Mouse (Mus musculus) hindbrain, embryonic 14.5 days (tissue): ENCODE measurements around the gene Mst1r. TPM values are rescaled to one million over a fixed set of nuclear protein-coding genes. Genes with fewer than 3 reads are reported as not detected.

Source experiments
- ATAC-seq: fragments of 200-750 bp; cut with Nextera tagmentation; 2 replicates; pipeline ENCODE4 v1.8.0; 2017; ENCODE audit warnings: moderate number of reproducible peaks, mild to moderate bottlenecking, moderate TSS enrichment, moderate library complexity; ENCODE audit not compliant: low FRiP score
- DNase-seq: peaks from one replicate; pipeline ENCODE4 v3.0.0-alpha.2; 2015; ENCODE audit warnings: low spot score
- H3K27ac ChIP-seq: fragments of 300-500 bp; sonication (generic); 2 replicates; pipeline ENCODE4 v1.5.1; 2014; ENCODE audit warnings: mild to moderate bottlenecking, moderate library complexity
- H3K27me3 ChIP-seq: fragments of 300-500 bp; sonication (generic); 2 replicates; pipeline ENCODE4 v1.6.1; 2014; ENCODE audit warnings: mild to moderate bottlenecking, low read length, mixed read lengths; ENCODE audit not compliant: control insufficient read depth, insufficient read depth
- H3K36me3 ChIP-seq: fragments of 300-500 bp; sonication (generic); replicated peaks from 2 replicates; pipeline ENCODE4 v1.6.1; 2014; ENCODE audit not compliant: control insufficient read depth, insufficient read depth
- H3K4me1 ChIP-seq: fragments of 300-500 bp; sonication (generic); replicated peaks from 2 replicates; pipeline ENCODE4 v1.6.1; 2014; ENCODE audit warnings: antibody characterized with exemption, low read length, mixed read lengths; ENCODE audit not compliant: control insufficient read depth, insufficient read depth
- H3K4me2 ChIP-seq: fragments of 300-500 bp; sonication (generic); replicated peaks from 2 replicates; pipeline ENCODE4 v1.6.1; 2014; ENCODE audit warnings: mild to moderate bottlenecking, moderate library complexity
- H3K4me3 ChIP-seq: fragments of 300-500 bp; sonication (generic); replicated peaks from 2 replicates; pipeline ENCODE4 v1.5.1; 2014; ENCODE audit warnings: mild to moderate bottlenecking, low read length
- H3K9ac ChIP-seq: fragments of 300-500 bp; sonication (generic); 2 replicates; pipeline ENCODE4 v1.6.1; 2014
- H3K9me3 ChIP-seq: fragments of 300-500 bp; sonication (generic); 2 replicates; pipeline ENCODE4 v1.6.1; 2016; ENCODE audit warnings: low read length; ENCODE audit not compliant: control insufficient read depth
- WGBS: fragments of 180-500 bp; shearing (Covaris S2); extraction: QIAGEN DNeasy Blood & Tissue Kit; methylation state at CpG from one replicate; pipeline ENCODE4 v1.1.7; 2014; 5-methylcytosine and 5-hydroxymethylcytosine counted together
- polyA plus RNA-seq: library from polyadenylated mRNA; unstranded; fragments of >200 nt; fragmentation: Nextera tagmentation; extraction: Ambion mirVana; gene quantifications from 2 replicates; pipeline ENCODE4 v1.2.1, GENCODE M21; 2014

Mst1r gene
- polyA plus RNA-seq, 1 experiment from 2014 or later = 0.95 TPM

DNA sequence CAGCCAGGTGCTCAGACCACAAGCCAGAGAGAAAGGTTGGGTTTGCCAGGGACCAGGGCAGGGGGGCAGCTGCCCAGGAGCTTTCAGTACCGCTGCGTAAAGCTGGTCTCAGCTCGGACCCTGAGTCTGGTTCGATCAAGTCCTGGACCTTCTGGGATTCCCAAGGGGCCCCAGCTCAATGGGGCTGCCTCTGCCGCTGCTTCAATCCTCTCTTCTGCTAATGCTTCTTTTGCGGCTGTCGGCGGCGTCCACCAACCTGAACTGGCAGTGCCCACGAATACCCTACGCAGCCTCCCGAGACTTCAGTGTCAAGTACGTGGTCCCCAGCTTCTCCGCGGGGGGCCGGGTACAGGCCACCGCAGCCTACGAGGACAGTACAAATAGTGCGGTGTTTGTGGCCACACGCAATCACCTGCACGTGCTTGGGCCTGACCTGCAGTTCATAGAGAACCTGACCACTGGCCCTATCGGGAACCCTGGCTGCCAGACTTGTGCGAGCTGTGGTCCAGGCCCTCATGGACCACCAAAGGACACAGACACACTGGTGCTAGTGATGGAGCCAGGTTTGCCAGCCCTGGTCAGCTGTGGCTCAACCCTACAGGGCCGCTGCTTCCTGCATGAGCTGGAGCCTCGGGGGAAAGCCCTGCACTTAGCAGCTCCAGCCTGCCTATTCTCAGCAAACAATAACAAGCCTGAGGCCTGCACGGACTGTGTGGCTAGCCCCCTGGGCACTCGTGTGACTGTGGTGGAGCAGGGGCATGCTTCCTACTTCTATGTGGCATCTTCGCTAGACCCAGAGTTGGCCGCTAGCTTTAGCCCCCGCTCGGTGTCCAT, 511 bp downstream of the Mst1r start:
- peak overlapping the region; percentile 15 for H3K4me3 ChIP-seq
- WGBS = 42% methylated on average over 31 of the region's 31 CpGs
- H3K9me3 ChIP-seq = no peaks in the 10 kb centered on the region
- H3K27ac ChIP-seq = no peak overlapping the region
- peak overlapping the region; percentile 37 for H3K9ac ChIP-seq
- no peak for DNase-seq
- no peak for ATAC-seq
- H3K27me3 ChIP-seq = no peaks in the 10 kb centered on the region
- peaks cover 4% of the 10 kb centered on the region; the same call in 1 of the 2 replicates for H3K36me3 ChIP-seq
- peak overlapping the region; percentile 44 for H3K4me2 ChIP-seq
- H3K4me1 ChIP-seq = peaks cover 3% of the 10 kb centered on the region; the same call in 1 of the 2 replicates

DNA sequence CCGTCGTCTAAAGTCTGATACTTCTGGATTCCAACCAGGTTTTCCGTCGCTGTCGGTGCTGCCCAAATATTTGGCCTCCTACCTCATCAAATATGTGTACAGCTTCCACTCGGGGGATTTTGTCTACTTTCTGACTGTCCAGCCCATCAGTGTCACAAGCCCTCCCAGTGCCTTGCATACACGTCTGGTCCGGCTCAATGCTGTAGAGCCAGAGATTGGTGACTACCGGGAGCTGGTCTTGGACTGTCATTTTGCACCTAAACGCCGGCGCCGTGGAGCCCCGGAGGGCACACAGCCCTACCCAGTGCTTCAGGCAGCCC, 1.1 kb downstream of the Mst1r start:
- no peaks in the 10 kb centered on the region for H3K9me3 ChIP-seq
- WGBS = 81% methylated on average over 14 of the region's 14 CpGs
- H3K27me3 ChIP-seq = no peaks in the 10 kb centered on the region
- ATAC-seq = no peak
- 0 out of 2 replicates have a peak overlapping the region, but pooled peaks have one; percentile 3 for H3K4me2 ChIP-seq
- no peak overlapping the region for H3K9ac ChIP-seq
- no peak for DNase-seq
- H3K4me3 ChIP-seq = no peak overlapping the region
- H3K27ac ChIP-seq = no peak overlapping the region
- H3K4me1 ChIP-seq = peaks cover 3% of the 10 kb centered on the region; the same call in 1 of the 2 replicates
- H3K36me3 ChIP-seq = peaks cover 2% of the 10 kb centered on the region; the same call in 1 of the 2 replicates

DNA sequence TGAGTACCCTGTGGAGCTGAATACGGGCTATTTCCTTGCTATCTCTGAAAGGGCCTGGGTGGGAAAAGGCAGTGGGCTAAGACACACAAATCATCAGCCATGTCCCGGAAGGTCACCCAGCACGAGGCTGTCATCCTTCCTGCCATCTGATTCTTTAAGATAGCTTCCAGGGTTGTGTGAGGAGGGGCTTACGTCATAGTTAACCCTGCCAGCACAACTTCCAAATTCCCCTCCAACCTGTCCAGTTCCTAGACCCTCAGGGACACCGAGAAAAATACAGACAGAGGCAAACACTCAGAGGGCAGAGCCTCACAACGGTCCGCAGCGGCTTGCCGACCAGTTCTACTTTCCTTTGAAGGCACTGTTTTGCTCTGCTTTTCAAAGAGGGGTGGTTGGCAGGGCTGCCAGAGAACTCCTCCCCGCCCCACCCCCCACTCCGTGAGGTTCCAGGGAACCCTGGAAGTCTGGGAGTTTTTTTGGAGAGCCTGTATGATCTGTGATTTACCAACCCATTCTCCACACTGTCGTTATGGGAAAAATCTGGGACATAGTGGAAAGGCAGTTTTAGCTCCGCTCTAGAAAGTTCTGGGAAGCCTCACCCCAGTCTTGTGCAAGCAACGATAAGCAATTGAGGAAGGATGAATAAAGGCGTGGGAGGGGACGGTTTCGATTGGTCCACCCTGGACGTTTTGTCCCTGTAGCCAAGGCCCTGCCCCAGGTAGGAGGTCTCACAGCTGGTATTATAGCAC, 1.9 kb downstream of the Mst1r start:
- Histone ChIP-seq H3K4me2 (peak overlapping the region; percentile 5; the same call in 1 of the 2 replicates), H3K4me3 (no peak overlapping the region)

DNA sequence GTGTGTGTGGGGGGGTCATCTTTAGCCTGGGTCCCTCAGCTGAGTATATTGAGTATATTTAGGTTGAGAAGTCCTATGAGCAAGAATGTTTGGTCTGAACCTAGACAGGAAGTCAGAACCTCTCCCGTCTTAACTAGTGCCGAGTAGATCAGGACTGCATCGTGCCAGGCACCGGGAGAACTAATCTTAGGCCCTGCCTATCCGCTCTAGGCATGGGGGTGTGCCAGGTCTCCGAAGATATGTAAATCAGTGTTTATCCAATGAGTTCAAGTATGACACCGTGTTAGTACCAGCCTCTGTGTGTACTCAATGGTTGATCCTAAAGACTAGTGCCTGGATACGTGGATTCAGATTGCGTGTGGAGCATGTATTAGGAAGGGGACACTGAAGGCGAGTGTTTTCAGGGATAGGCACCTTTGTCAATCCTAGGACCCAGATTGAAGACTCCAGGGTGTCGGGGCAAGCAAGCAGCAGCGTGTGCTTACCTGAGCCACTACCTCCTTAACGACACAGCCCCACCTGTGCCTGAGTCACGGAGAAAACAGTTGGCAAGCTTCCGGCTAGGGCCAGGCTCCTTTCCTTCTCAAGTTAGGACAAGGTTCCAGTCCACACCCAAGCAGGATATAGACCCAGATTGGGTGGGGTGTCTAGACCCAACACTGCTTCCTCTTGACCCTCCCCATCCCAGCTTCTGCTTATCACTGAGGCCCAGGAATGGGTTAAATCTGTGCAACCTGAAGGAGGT, 3.5 kb downstream of the Mst1r start:
- H3K9ac ChIP-seq = no peak overlapping the region
- H3K4me1 ChIP-seq = 0 out of 2 replicates have a peak, but pooled peaks cover 3% of the 10 kb centered on the region
- ATAC-seq (no peak), DNase-seq (no peak)
- H3K4me2 ChIP-seq = no peak overlapping the region
- H3K27ac ChIP-seq = no peak overlapping the region
- no peaks in the 10 kb centered on the region for H3K9me3 ChIP-seq
- no peak overlapping the region for H3K4me3 ChIP-seq
- 90% methylated on average over 15 of the region's 15 CpGs for WGBS
- H3K36me3 ChIP-seq = no peaks in the 10 kb centered on the region
- no peaks in the 10 kb centered on the region for H3K27me3 ChIP-seq

More for the DNA sequence above, 1.9 kb downstream of the Mst1r start:
- H3K27me3 ChIP-seq = no peaks in the 10 kb centered on the region
- 24% methylated on average over 18 of the region's 18 CpGs for WGBS
- no peak overlapping the region for H3K27ac ChIP-seq
- H3K9me3 ChIP-seq = no peaks in the 10 kb centered on the region
- H3K4me1 ChIP-seq = peaks cover 3% of the 10 kb centered on the region; the same call in 1 of the 2 replicates
- no peak for ATAC-seq
- H3K36me3 ChIP-seq = no peaks in the 10 kb centered on the region
- no peak overlapping the region for H3K9ac ChIP-seq
- no peak for DNase-seq

DNA sequence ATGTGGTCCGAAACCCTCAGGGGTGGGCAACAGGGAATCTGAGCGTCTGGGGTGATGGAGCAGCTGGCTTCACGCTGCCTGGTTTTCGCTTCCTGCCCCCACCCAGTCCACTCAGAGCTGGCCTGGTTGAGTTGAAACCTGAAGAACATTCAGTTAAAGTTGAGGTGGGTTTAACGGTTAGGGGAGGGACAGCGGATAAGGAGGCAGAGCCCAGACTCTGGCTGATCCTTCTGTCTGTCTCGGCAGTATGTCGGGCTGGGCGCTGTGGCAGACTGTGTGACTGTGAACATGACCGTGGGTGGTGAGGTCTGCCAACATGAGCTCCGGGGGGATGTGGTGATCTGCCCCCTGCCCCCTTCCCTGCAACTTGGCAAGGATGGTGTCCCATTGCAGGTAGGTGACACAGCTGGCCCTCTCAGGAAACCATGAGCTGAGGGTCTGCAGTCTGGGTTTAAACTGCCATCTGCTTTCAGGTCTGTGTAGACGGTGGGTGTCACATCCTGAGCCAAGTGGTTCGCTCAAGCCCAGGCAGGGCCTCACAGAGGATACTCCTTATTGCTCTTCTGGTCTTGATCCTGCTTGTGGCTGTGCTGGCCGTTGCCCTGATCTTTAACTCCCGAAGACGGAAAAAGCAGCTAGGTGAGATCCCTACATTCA, 8.2 kb downstream of the Mst1r start:
- no peaks in the 10 kb centered on the region for H3K27me3 ChIP-seq
- H3K9me3 ChIP-seq = no peaks in the 10 kb centered on the region
- no peaks in the 10 kb centered on the region for H3K36me3 ChIP-seq
- no peak overlapping the region for H3K9ac ChIP-seq
- H3K4me3 ChIP-seq = no peak overlapping the region
- DNase-seq = no peak
- H3K27ac ChIP-seq = no peak overlapping the region
- 84% methylated on average over 16 of the region's 16 CpGs for WGBS
- no peak for ATAC-seq
- no peak overlapping the region for H3K4me2 ChIP-seq
- peaks cover 6% of the 10 kb centered on the region; the same call in 1 of the 2 replicates for H3K4me1 ChIP-seq

DNA sequence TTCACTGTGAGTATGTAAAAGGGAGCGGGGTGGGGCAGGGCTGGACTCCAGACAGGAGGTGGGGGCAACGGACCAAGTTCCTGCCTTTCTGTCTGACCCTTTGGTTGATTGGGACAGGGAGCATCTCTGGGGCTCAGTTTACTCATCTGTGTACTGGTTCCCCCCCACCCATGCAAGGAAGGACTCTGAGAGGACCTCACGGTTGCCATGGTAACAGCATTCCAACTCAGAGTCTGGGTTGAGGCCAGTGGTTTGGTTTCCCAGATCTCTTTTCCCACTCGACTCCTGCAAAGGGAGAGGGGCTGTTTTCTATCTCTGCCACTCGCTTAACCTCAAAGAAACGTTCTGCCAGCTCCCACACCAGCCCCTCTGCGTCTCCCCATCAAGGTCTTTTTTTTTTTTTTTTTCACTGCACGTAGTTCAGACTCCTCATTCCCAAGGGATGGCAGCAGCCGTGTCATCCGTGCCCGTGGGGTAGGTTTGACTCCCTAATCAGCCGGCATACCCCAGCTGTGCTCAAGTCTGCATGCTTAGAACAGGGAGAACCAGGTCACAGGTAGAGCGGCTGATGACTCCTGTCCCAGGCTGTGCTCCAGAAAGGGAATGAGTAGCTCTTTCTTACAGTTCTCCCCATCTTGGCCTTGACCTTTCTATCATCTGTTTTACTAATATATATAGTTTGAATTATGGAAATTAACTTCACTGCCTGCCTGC, 11.4 kb downstream of the Mst1r start:
- ATAC-seq (no peak), DNase-seq (peak; percentile 34)
- Histone ChIP-seq H3K9ac (peak overlapping the region; percentile 24; the same call in 1 of the 2 replicates), H3K4me2 (no peak overlapping the region; the same call in 1 of the 2 replicates), H3K36me3 (no peaks in the 10 kb centered on the region), H3K9me3 (no peaks in the 10 kb centered on the region), H3K27me3 (no peaks in the 10 kb centered on the region), H3K4me3 (no peak overlapping the region), H3K27ac (no peak overlapping the region), H3K4me1 (peaks cover 6% of the 10 kb centered on the region; the same call in 1 of the 2 replicates)
- 29% methylated on average over 13 of the region's 13 CpGs for WGBS

DNA sequence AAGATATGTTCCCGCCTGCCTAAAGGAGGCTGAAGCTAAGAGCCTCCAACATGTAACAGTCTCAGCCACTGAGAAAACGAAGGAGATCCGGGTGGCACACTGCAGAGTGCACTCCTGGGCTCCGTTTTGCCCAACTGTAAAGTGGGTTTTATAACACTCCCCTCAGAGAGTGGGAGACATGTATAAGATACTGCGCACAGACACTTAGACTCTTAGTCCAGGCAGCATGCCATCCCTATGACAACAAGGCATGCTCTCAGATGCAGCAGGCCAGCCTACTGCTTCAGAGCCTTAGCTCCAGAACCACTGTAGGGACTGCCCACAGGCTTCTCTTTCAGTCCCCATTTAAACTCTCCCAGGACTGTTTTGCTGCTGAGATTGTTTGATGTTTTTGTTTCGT, 12.2 kb downstream of the Mst1r start:
- H3K4me3 ChIP-seq = no peak overlapping the region
- no peak overlapping the region for H3K9ac ChIP-seq
- H3K9me3 ChIP-seq = no peaks in the 10 kb centered on the region
- 88% methylated on average over 6 of the region's 6 CpGs for WGBS
- no peaks in the 10 kb centered on the region for H3K36me3 ChIP-seq
- H3K27me3 ChIP-seq = no peaks in the 10 kb centered on the region
- H3K4me1 ChIP-seq = peaks cover 9% of the 10 kb centered on the region; the same call in 1 of the 2 replicates
- no peak overlapping the region for H3K27ac ChIP-seq
- ATAC-seq = no peak
- no peak for DNase-seq
- no peak overlapping the region for H3K4me2 ChIP-seq

DNA sequence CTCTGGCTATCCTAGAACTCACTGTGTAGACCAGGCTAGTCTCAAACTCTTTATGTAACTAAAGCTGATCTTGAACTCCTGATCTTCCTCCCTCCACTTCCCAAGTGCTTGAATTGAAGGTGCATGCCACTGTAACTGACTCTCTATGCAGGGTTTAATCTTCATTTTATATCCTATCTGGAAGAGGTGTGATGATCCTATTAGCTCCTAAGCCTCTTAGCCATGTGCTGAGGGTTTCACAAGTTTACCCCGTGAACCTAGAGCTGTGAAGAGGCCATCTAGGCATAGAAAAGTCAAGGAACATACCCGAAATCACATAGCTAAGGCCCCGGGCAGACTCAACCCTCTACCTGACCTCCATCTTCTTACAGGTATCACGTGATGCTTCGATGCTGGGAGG, 12.8 kb downstream of the Mst1r start:
- WGBS = 85% methylated on average over 5 of the region's 5 CpGs
- ATAC-seq = no peak
- H3K27ac ChIP-seq = no peak overlapping the region

More for the DNA sequence above, 12.8 kb downstream of the Mst1r start:
- H3K36me3 ChIP-seq = no peaks in the 10 kb centered on the region
- H3K4me1 ChIP-seq = peaks cover 9% of the 10 kb centered on the region; the same call in 1 of the 2 replicates
- no peaks in the 10 kb centered on the region for H3K27me3 ChIP-seq
- no peaks in the 10 kb centered on the region for H3K9me3 ChIP-seq
- H3K4me3 ChIP-seq = no peak overlapping the region
- H3K9ac ChIP-seq = no peak overlapping the region
- no peak for DNase-seq
- no peak overlapping the region for H3K4me2 ChIP-seq
